Mouse (Mus musculus) heart, embryonic 11.5 days (tissue): ENCODE data around the gene 4930442H23Rik. TPM values are rescaled to one million over a fixed set of nuclear protein-coding genes. Genes with fewer than 3 reads are reported as not detected.

Experiments used
- ATAC-seq: fragments of 200-750 bp; cut with Nextera tagmentation; replicated peaks from 2 replicates; pipeline ENCODE4 v1.8.0; 2017; ENCODE audit warnings: moderate library complexity; ENCODE audit not compliant: insufficient number of reproducible peaks, low FRiP score, low TSS enrichment
- H3K27ac ChIP-seq: fragments of 300-500 bp; sonication (generic); 2 replicates; pipeline ENCODE4 v1.5.1; 2014; ENCODE audit warnings: mild to moderate bottlenecking, low read depth, low read length
- H3K27me3 ChIP-seq: fragments of 300-500 bp; sonication (generic); 2 replicates; pipeline ENCODE4 v1.6.1; 2014; ENCODE audit warnings: mild to moderate bottlenecking, low read length, mixed read lengths; ENCODE audit not compliant: control insufficient read depth, insufficient read depth
- H3K36me3 ChIP-seq: fragments of 300-500 bp; sonication (generic); 2 replicates; pipeline ENCODE4 v1.6.1; 2014; ENCODE audit warnings: mild to moderate bottlenecking, low read length, moderate library complexity, mixed read lengths; ENCODE audit not compliant: control insufficient read depth, insufficient read depth
- H3K4me1 ChIP-seq: fragments of 300-500 bp; sonication (generic); 2 replicates; pipeline ENCODE4 v1.6.1; 2014; ENCODE audit warnings: low read length; ENCODE audit not compliant: control insufficient read depth, insufficient read depth
- H3K4me2 ChIP-seq: fragments of 300-500 bp; sonication (generic); 2 replicates; pipeline ENCODE4 v1.6.1; 2014; ENCODE audit warnings: mild to moderate bottlenecking, moderate library complexity
- H3K4me3 ChIP-seq: fragments of 300-500 bp; sonication (generic); 2 replicates; pipeline ENCODE4 v1.5.1; 2014; ENCODE audit warnings: low read depth, low read length
- H3K9ac ChIP-seq: fragments of 300-500 bp; sonication (generic); 2 replicates; pipeline ENCODE4 v1.6.1; 2014; ENCODE audit warnings: mild to moderate bottlenecking, low read depth, low read length, moderate library complexity
- H3K9me3 ChIP-seq: fragments of 300-500 bp; sonication (generic); replicated peaks from 2 replicates; pipeline ENCODE4 v1.6.1; 2016; ENCODE audit warnings: low read length; ENCODE audit not compliant: control insufficient read depth
- WGBS: fragments of 180-500 bp; shearing (Covaris S2); extraction: QIAGEN DNeasy Blood & Tissue Kit; methylation state at CpG from one replicate; pipeline ENCODE4 v1.1.7; 2014; ENCODE audit not compliant: insufficient replicate concordance; 5-methylcytosine and 5-hydroxymethylcytosine counted together
- polyA plus RNA-seq: library from polyadenylated mRNA; unstranded; fragments of >200 nt; fragmentation: Nextera tagmentation; extraction: Ambion mirVana; gene quantifications from 2 replicates; pipeline ENCODE4 v1.2.1, GENCODE M21; 2014

The 4930442H23Rik gene
- polyA plus RNA-seq, 1 experiment from 2014 or later = 0.21 TPM

DNA sequence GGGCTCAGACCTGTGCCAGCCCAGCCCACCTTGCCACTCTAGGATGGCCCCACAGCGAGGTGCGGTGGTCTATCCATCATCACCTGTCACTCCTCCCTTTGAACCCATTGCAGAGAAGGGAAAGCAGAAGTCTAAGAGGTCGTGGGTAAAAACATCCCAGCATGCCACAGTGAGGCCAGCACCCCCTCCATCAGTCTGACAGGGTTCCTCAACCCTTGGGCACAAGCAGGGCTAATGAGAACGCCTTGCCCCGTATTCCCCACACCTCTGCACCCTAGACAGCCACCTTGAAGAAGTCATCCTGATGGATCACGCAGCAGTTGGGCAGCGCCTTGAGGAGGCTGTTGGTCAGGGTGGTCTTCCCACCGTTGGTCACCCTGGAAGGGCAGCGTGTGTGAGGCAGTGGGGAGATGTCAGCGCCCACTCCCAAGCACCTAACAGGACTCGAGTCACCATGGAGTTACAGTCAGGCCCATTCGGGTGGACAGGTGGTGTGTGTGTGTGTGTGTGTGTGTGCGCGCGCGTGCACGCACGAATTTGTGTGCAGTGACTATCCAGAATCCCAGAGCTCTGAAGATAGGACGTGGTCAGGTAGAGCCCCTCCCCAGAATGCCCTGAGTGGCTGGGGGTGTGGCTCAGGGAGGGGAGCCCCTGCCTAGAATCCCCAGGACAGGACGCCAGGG is 17.1 kb upstream of the 4930442H23Rik start:
- H3K4me1 ChIP-seq = peaks cover 40% of the 10 kb centered on the region
- 67% methylated on average over 20 of the region's 20 CpGs for WGBS
- H3K36me3 ChIP-seq = no peaks in the 10 kb centered on the region
- 0 out of 2 replicates have a peak overlapping the region, but pooled peaks have one; percentile 1 for H3K4me2 ChIP-seq
- H3K9me3 ChIP-seq = no peaks in the 10 kb centered on the region
- H3K27me3 ChIP-seq = peaks cover 4% of the 10 kb centered on the region; the same call in 1 of the 2 replicates
- peak overlapping the region; percentile 76 for H3K27ac ChIP-seq
- no peak overlapping the region for H3K4me3 ChIP-seq
- H3K9ac ChIP-seq = peak overlapping the region; percentile 58
- ATAC-seq = no peak

DNA sequence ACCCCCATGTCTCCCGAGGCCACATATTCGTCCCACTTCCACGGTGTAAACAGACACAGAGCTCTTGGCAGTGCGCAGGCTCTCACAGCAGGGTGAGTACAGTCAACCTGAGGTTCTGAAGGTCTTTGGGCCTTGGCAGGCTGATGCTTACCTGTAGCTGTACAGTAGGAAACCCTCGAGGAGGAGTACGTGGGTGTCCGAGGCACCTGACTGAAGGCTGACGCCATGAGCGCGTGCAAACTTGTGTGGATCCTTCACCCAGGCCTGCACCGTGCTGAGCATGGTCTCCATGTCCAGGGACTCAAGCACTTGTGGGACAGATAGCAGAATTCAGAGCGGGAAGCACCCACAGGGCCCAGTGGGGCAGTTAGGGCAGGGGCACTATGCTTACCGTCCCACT is 16.5 kb upstream of the 4930442H23Rik start:
- H3K4me1 ChIP-seq = peaks cover 40% of the 10 kb centered on the region
- H3K9me3 ChIP-seq = no peaks in the 10 kb centered on the region
- peak overlapping the region; percentile 43; the same call in 1 of the 2 replicates for H3K27ac ChIP-seq
- WGBS = 78% methylated on average over 13 of the region's 13 CpGs
- no peaks in the 10 kb centered on the region for H3K36me3 ChIP-seq
- peak overlapping the region; percentile 47 for H3K9ac ChIP-seq
- H3K27me3 ChIP-seq = peaks cover 5% of the 10 kb centered on the region; the same call in 1 of the 2 replicates
- no peak overlapping the region for H3K4me3 ChIP-seq
- no peak overlapping the region for H3K4me2 ChIP-seq
- no peak for ATAC-seq

DNA sequence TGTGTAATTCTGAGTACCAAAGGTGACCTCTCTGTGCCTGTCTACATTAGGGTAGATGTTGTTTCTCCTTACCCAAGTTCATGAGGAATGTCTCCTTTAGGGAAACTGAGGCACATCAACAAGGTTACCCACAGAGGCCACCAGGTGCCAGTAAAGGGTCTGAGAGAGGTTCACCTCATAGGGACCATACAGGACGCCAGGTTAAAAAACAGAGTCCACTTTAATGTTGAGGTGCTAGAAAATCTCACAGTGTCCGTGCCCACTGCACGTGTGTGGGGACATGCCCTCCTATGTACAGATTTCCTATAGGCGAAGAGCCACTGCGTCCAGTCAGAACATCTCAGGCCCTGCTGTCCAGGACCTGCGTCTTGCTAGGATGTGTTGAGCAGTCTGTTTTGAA is 15.3 kb upstream of the 4930442H23Rik start:
- H3K9ac ChIP-seq = no peak overlapping the region
- ATAC-seq = no peak
- peaks cover 5% of the 10 kb centered on the region; the same call in 1 of the 2 replicates for H3K27me3 ChIP-seq
- no peaks in the 10 kb centered on the region for H3K9me3 ChIP-seq
- H3K4me2 ChIP-seq = peak overlapping the region; percentile 11; the same call in 1 of the 2 replicates
- no peaks in the 10 kb centered on the region for H3K36me3 ChIP-seq
- 84% methylated on average over 6 of the region's 6 CpGs for WGBS
- H3K27ac ChIP-seq = no peak overlapping the region
- no peak overlapping the region for H3K4me3 ChIP-seq
- H3K4me1 ChIP-seq = peaks cover 43% of the 10 kb centered on the region

DNA sequence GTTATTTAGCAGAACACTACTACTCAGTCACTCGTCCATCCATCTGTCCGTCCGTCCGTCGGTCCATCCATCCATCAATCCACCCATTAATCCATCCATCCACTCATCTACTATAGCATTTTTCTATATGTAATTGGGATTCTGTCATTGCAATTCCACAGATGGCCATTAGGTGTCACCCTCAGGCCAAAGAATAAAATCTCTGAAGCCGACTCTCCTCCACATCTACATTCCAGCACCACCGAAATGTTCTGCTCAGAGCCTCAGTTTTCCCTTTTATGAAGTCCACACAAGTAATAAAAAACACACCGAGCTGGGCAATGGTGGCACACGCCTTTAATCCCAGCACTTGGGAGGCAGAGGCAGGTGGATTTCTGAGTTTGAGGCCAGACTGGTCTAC is 14.6 kb upstream of the 4930442H23Rik start:
- Histone ChIP-seq H3K4me1 (peaks cover 44% of the 10 kb centered on the region), H3K27me3 (peaks cover 5% of the 10 kb centered on the region; the same call in 1 of the 2 replicates), H3K36me3 (no peaks in the 10 kb centered on the region), H3K9me3 (no peaks in the 10 kb centered on the region), H3K4me2 (no peak overlapping the region; the same call in 1 of the 2 replicates), H3K9ac (no peak overlapping the region), H3K27ac (no peak overlapping the region), H3K4me3 (no peak overlapping the region)
- WGBS = 4% methylated on average over 9 of the region's 9 CpGs
- no peak for ATAC-seq

DNA sequence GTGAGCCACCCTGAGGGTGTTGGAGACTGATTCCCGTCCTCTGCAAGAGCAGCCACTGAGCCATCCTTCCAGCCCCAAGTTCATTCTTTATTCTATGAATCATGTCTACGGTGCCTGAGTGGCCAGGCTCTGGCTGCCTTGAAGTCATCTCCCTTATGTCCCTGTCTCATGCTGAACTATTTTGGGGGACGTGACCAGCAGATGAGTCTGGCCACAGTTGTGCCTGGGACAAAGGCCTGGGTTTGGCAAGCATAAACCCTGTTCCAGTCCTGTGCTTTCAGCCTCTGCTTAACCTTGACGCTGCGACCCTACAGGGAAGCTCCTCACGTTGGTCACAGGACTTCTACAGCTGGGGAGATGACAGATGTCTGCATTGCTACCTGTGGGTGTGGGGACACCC is 13.7 kb upstream of the 4930442H23Rik start:
- peak overlapping the region; percentile 55 for H3K9ac ChIP-seq

DNA sequence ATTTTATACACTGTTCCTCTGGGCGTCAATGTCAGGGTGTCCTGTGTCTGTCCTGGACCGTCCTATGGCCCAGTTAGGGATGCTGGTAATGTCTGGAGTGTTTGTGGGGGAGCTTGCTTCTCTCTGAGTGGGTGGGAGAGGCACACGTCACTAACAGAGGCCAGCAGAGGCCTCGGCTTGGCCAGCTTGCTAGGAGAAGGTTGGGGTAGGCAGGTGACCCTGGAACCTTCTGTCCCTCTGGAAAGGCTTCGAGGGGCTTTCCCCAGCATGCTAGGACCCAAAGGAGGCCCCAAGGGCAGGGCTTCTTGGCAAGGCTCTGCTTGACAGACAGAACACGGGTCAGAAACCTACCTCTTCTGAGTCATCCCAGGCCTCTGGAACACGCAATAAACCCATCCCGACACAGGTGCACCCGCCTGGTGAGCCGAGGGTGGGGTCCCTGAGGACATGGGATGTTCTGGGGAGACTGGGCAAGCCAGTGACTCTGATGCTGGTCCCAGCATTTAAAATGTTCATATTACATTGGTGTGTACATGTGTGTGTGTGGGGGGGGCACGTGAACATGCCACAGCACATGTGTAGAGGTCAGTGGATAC is 12.9 kb upstream of the 4930442H23Rik start:
- Histone ChIP-seq H3K9ac (peak overlapping the region; percentile 86), H3K9me3 (no peaks in the 10 kb centered on the region), H3K4me3 (peak overlapping the region; percentile 38), H3K4me1 (peaks cover 51% of the 10 kb centered on the region), H3K36me3 (no peaks in the 10 kb centered on the region), H3K4me2 (peak overlapping the region; percentile 56), H3K27me3 (peaks cover 5% of the 10 kb centered on the region; the same call in 1 of the 2 replicates), H3K27ac (peak overlapping the region; percentile 99)
- no peak for ATAC-seq
- WGBS = 47% methylated on average over 11 of the region's 11 CpGs

More for the DNA sequence above, 13.7 kb upstream of the 4930442H23Rik start:
- ATAC-seq = no peak
- Histone ChIP-seq H3K4me3 (no peak overlapping the region), H3K36me3 (no peaks in the 10 kb centered on the region), H3K4me1 (peaks cover 50% of the 10 kb centered on the region), H3K4me2 (peak overlapping the region; percentile 56), H3K9me3 (no peaks in the 10 kb centered on the region), H3K27me3 (peaks cover 5% of the 10 kb centered on the region; the same call in 1 of the 2 replicates), H3K27ac (peak overlapping the region; percentile 99)
- 33% methylated on average over 6 of the region's 6 CpGs for WGBS

DNA sequence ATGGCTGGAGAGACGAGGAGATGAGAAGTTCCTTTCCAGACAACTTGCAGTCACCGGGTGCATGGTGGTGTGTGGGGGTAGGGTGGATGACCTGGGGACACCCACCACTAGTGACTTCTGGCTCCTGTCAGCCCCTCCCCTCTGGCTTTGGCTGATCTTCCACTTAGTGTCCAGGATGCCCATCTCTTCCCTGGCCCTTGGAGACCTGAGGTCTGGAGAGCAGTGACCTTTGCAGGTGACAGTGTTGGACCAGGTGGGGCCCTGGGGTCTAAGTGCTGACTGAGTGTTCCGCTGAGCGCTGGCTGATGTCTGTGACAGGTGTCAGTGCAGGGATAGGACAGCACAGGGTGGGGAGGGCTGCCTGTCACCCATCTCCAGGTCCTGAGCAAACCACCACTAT is 11.7 kb upstream of the 4930442H23Rik start:
- WGBS = 31% methylated on average over 4 of the region's 4 CpGs
- Histone ChIP-seq H3K4me2 (peak overlapping the region; percentile 56), H3K27ac (peak overlapping the region; percentile 99), H3K4me3 (peak overlapping the region; percentile 38), H3K27me3 (peaks cover 5% of the 10 kb centered on the region; the same call in 1 of the 2 replicates), H3K36me3 (0 out of 2 replicates have a peak, but pooled peaks cover 3% of the 10 kb centered on the region), H3K9me3 (no peaks in the 10 kb centered on the region), H3K9ac (peak overlapping the region; percentile 86), H3K4me1 (peaks cover 45% of the 10 kb centered on the region)
- ATAC-seq = no peak

DNA sequence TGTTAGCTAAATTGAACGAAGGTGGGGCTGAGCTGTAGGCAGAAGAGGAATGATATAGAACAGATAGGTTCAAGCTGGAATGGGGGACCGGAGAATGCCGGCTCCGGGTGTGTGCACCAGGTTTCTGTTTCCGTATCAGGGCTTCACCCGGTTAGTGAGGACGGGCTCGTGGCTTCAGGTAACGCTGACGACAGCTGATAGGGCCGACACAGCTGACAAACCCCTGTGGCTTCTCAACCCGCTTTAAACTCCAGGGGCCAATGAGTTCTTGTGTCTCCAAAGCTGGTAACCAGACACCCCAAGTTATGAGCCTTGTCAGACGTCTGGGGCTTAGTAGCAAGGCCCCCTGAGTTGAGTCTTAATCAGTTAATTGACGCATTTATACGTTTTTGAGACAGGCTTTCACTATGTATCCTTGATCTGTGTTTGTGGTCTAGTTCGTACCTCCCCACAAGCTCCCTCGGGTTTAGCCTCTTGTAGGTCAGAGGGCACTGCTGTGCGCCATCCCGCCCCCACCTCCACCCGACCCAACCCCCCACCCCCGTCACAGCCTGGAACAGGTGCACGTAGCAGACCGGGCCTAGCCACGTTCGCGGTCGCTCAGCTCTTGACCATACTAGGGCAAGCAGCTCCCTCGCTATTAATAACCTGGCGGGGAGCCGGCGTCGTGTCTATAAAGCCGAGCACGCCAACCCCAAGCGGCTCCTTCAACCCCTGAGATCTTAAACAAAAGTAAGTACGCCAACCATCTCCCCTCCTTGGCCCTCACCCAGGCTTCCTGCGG is 10.5 kb upstream of the 4930442H23Rik start:
- peak overlapping the region; percentile 99 for H3K27ac ChIP-seq
- H3K27me3 ChIP-seq = 0 out of 2 replicates have a peak, but pooled peaks cover 3% of the 10 kb centered on the region
- peaks cover 6% of the 10 kb centered on the region; the same call in 1 of the 2 replicates for H3K36me3 ChIP-seq
- H3K4me1 ChIP-seq = peaks cover 38% of the 10 kb centered on the region
- H3K4me2 ChIP-seq = peak overlapping the region; percentile 56
- 10% methylated on average over 37 of the region's 37 CpGs for WGBS
- ATAC-seq = peak; percentile 33
- peak overlapping the region; percentile 86 for H3K9ac ChIP-seq
- no peaks in the 10 kb centered on the region for H3K9me3 ChIP-seq
- peak overlapping the region; percentile 38 for H3K4me3 ChIP-seq
